Mouse (Mus musculus): ENCODE data around the gene Pde3a.
A peak's percentile ranks its signal among the peaks of the same experiment; 100 is the strongest.

Gene Pde3a

GRCm38 (mm10) chr6:141248691-141249584 lies at the start of gene Pde3a:
TSS of gene Pde3a (plus strand) at chr6:141249269.
- no peak for DNase-seq

DNA sequence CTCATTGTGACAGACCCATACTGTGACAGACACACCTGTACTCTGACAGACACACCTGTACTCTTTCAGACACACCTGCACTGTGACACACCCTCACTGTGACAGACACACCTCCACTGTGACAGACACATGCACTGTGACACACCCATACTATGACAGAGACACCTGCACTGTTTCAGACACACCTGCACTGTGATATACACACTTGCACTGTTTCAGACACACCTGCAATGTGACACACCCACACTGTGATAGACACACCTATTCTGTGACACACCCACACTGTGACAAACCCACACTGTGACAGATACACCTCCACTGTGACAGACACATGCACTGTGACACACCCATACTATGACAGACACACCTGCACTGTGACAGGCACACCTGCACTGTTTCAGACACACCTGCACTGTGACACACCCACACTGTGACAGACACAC lies 48.9 kb upstream of the Pde3a start:
- no peak for DNase-seq

DNA sequence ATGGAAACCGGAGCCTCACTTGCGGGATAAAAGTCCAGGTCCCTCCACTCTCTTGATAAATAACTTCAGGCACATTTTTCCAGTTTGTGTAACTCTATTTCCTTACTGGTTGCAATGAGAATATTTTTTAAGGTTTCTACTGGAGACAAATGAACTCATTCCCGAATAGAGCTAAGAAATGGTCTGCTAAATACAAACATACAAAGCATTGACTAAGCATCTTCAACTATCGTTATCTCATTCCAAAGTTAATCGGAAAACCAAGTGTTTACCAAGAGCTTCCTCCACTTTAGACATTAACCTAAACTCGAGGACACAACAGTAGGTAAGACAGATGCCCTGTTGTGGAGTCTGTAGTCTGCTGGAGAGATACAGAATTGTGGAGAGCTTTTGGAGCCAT lies 41.5 kb upstream of the Pde3a start:
- DNase-seq, result no peak

GRCm38 (mm10) chr6:141208283-141208872 lies 40.7 kb upstream of the Pde3a start:
- DNase-seq, result no peak

GRCm38 (mm10) chr6:141210021-141210420 lies 39.0 kb upstream of the Pde3a start:
- DNase-seq, result no peak

- no peak for DNase-seq
These were observed 28.0 kb upstream of the Pde3a start for GRCm38 (mm10) chr6:141221081-141221480.

DNA sequence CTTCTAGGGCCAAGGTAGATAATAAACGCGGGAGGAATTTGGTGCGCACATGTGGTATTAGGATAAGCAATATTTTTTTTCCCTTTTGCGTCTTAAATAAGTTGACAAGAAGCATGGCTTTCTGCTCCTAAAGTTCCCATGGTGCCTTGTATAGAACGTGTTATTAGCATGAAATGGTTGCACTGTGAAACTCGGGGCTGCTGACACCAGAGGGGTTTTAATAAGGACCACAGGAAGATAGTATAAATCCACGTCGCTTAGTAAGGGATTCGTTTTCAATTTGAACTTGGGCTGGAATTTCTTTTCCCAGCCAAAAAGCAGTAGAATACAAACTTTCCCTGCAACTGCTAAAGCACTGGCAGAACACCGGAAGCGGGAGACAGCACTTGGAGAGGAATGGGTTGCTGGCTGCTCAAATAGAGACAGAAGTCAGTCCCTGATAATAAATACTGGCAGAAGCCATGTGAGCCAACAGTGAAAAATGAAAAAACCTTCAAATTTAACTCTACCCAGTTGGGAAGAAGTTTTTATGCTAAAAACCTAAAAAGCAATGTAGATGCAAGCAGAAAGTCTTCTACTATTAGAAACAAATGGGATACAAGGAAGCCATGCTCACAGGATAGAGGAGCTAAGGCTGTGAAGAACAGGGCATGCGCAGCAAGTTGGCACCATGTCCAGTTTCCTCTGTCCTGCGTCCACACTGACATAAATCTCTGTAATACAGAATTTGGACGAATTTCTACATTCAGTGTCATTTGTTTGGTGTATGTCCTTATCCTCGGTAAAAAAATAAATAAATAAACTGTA lies 22.0 kb upstream of the Pde3a start:
- DNase-seq, result no peak

GRCm38 (mm10) chr6:141227658-141228005 lies 21.4 kb upstream of the Pde3a start:
- DNase-seq, result no peak

DNA sequence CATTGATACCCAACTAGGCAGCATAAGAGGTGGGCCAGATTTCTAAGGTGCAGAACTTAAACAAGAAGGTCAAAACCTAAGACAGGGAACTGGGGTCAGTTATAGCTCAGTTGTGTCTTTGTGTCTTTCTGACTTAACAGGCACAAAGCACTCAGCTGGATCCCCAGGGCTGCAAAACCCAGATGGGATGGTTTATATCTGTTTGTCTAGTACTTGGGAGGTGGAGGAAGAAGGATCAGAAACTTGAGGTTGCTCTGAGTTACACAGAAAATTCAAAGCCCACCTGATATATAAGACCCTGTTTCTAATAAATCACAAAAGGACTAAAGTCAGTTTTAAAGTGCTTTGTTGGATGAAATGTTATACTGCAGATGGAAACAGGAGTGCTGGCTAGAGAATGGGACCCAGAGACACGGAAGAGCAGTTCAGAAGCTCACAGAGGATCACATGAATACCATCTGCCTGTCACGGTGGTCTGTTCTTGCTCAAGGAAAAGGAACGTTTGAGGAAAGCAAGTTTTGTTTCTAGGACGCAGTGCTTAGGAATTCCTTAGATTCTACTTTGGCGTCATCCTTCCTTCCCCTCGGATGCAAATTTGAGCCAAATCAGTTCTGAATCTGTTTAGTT lies 16.2 kb upstream of the Pde3a start:
- DNase-seq, result no peak

DNA sequence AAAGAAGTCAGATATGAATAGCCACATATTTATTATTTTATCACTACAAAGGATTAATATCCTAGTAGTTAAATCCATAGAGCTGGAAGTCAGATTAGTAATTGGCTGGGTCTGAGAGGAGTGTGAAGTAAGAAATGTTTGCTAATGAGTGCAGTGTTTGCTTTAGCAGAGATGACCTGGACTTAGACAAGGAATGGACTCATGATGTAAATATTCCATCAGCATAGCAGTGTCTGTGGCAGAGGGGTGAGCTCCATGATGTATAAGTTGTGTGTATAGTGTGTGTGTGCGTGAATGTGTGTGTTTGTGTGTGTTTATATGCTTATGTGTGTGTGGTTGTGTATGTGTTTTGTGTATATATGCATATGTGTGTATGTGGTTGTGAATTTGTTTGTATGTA lies 7.3 kb upstream of the Pde3a start:
- DNase-seq, result no peak

DNA sequence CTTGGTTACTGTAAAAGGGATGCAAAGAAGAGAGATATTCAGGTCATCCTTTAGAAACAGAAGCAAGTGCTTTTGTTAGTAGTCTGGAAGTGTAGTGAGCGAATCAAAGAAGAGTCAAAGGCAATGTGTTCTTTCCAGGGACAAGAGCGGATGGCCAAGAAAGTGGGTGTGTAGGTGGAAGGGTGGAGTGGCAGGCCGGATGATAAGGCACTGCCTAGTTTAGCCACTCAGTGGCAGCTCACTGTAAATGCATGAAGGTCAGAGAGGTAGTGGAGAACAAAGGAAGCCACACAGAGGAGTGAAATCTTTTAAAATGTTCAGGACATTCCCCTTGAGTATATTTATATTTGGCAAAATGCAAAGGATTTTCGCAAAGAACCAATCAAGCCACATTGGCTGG lies 4.0 kb upstream of the Pde3a start:
- no peak for DNase-seq

GRCm38 (mm10) chr6:141246391-141246790 lies 2.7 kb upstream of the Pde3a start:
- DNase-seq, result no peak

GRCm38 (mm10) chr6:141248081-141248480 lies 988 bp upstream of the Pde3a start:
- no peak for DNase-seq

DNA sequence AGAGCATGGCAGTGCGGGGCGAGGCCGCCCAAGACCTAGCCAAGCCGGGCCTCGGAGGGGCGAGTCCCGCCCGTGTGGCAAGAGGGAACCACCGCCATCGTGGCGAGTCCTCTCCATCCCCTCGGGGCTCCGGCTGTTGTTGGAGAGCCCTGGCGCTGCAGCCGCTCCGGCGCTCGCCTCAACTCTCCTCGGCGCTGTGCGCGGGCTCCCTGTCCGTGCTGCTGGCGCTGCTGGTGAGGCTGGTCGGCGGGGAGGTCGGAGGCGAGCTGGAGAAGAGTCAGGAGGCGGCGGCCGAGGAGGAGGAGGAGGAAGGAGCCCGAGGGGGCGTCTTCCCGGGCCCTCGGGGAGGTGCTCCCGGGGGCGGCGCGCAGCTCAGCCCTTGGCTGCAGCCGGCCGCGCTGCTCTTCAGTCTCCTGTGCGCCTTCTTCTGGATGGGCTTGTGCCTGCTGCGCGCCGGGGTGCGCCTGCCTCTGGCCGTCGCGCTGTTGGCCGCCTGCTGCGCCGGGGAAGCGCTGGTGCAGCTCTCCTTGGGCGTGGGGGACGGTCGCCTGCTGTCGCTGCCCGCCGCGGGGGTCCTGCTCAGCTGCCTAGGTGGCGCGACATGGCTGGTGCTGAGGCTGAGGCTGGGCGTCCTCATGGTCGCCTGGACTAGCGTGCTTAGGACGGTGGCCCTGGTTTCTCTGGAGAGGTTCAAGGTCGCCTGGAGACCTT lies 671 bp downstream of the Pde3a start:
- DNase-seq, result peak in 1 of 2 experiments; percentile 4

- DNase-seq, result no peak
These were observed 1.2 kb downstream of the Pde3a start for GRCm38 (mm10) chr6:141250296-141250629.

DNA sequence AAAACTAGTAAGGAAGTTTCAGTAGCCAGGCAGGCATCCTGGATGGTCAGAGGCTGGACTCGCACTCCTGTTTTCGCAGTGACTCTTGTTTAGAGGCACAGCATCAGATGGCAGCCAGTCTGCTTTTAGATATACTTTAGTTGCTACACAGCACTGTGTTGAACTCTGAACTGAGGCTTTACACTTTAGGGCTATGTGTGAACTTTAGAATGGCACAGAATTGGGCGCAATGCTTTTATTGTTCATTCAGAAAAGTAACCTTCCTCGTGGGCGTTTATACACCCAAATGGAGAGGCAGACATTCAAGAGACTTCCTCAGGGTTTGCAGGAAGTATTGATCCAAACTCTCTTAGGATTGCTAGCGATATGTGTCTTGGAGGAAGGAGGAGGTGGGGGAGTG lies 1.9 kb downstream of the Pde3a start:
- DNase-seq, result no peak

GRCm38 (mm10) chr6:141252520-141252919 lies 3.5 kb downstream of the Pde3a start:
- DNase-seq, result no peak

DNA sequence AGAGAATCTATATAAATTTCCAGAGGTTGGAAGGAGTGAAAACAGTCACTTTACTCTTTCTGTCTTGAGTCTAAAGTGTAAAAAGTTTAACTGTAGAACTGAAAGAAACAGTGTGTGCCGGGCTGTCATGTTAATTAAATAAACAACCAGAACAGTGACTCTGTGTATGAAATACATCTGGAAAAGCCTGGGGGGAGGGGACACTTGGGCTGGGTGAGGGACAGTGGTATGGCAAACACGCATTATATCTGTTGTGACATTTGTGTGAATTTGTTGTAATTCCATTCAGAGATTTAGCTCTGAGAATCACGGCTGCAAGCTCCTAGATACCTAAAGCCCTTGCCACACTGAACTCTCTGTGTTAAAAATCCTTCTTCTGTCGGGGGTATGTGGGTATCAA lies 5.9 kb downstream of the Pde3a start:
- no peak for DNase-seq

DNA sequence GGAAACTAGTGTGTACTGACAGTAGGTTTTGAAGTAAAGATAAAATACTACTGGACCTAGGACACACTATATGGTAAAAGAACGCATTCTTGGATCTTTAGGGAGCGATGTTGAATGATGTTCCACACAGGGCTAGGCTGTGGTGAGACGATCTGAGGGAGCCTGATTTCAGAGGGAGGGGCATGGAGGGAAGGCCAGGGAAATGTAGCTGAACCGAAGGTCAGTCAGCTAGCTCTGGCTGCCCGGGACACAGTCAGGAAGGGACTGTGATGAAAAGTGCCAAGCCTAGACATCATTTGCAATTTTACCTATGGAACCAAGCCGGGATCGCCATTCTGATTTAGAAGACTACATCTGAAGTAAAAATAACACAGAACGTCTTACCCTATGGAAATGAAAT lies 7.8 kb downstream of the Pde3a start:
- DNase-seq, result no peak

DNA sequence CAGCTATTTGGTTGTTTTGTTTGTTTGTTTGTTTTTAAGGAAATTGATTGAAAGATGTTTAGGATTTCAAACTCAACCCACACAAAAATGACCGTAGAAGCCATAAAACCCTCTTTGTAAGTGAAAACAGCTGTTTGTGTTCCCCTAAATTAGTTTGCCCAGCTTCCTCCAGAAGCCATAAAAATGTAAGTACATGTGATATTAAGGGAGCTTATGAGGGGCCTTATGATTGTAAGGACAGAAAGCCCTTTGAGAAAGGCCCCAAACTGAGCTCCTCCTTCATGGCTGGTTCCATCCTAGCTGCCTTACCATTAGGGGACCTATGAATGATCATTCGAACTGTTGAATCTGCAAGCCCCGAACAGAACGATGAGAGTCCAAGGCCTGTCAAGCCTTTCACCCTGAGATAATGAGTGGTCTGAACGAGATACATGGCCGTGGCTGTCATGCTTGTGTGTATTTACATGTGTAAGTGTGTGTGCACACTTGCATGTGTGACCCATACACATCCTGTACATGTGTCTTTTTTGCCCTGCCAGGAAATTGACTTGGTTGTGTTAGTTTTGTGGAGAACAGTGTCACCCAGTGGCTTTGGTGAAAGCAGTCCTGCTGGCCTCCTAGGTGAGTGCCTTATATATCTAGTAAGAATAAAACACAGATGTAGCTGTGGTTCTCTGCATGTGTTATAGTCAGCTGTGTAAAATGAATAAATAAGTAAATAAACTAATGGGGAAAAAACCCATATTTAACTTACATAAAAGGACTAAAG lies 8.5 kb downstream of the Pde3a start:
- no peak for DNase-seq

GRCm38 (mm10) chr6:141265257-141265656 lies 16.2 kb downstream of the Pde3a start:
- no peak for DNase-seq

All from thymus, adult 18-20 months (tissue).